Mouse (Mus musculus) frontal cortex, postnatal 25 days (tissue): Measurements from ENCODE around the gene Spata18.

Experiments
- DNase-seq, 2 experiments: peaks; one replicate each; pipeline ENCODE4 v3.0.0; 2022; ENCODE audit warnings: low spot score in 2 of 2

Spata18 gene

GRCm38 (mm10) chr5:73716941-73717340 is 65.8 kb downstream of the Spata18 start:
- no peak for DNase-seq

GRCm38 (mm10) chr5:73721682-73722282 is 70.6 kb downstream of the Spata18 start:
- DNase-seq: no peak

GRCm38 (mm10) chr5:73725981-73726380 is 74.8 kb downstream of the Spata18 start:
- no peak for DNase-seq

GRCm38 (mm10) chr5:73728651-73729050 is 77.5 kb downstream of the Spata18 start:
- no peak for DNase-seq
